Mouse (Mus musculus) forebrain, embryonic 15.5 days (tissue): ENCODE measurements around the gene Erv3. TPM values are rescaled to one million over a fixed set of nuclear protein-coding genes. Genes with fewer than 3 reads are reported as not detected.

Experiments used
- ATAC-seq: fragments of 200-750 bp; cut with Nextera tagmentation; replicated peaks from 2 replicates; pipeline ENCODE4 v1.8.0; 2017; ENCODE audit warnings: mild to moderate bottlenecking, moderate TSS enrichment, moderate library complexity
- H3K27ac ChIP-seq: fragments of 300-500 bp; sonication (generic); replicated peaks from 2 replicates; pipeline ENCODE4 v1.5.1; 2015; ENCODE audit warnings: mild to moderate bottlenecking, inconsistent platforms
- H3K27me3 ChIP-seq: fragments of 300-500 bp; sonication (generic); 2 replicates; pipeline ENCODE4 v1.6.1; 2015; ENCODE audit warnings: inconsistent platforms
- H3K36me3 ChIP-seq: fragments of 300-500 bp; sonication (generic); 2 replicates; pipeline ENCODE4 v1.6.1; 2015; ENCODE audit warnings: mild to moderate bottlenecking, inconsistent platforms
- H3K4me1 ChIP-seq: fragments of 300-500 bp; sonication (generic); 2 replicates; pipeline ENCODE4 v1.6.1; 2015; ENCODE audit warnings: inconsistent platforms
- H3K4me2 ChIP-seq: fragments of 300-500 bp; sonication (generic); replicated peaks from 2 replicates; pipeline ENCODE4 v1.6.1; 2015; ENCODE audit warnings: mild to moderate bottlenecking, inconsistent platforms
- H3K4me3 ChIP-seq: fragments of 300-500 bp; sonication (generic); 2 replicates; pipeline ENCODE4 v1.5.1; 2015; ENCODE audit warnings: mild to moderate bottlenecking, inconsistent platforms
- H3K9ac ChIP-seq: fragments of 300-500 bp; sonication (generic); replicated peaks from 2 replicates; pipeline ENCODE4 v1.6.1; 2015; ENCODE audit warnings: mild to moderate bottlenecking, inconsistent platforms
- H3K9me3 ChIP-seq: fragments of 300-500 bp; sonication (generic); 2 replicates; pipeline ENCODE4 v1.6.1; 2016; ENCODE audit warnings: inconsistent platforms
- WGBS: fragments of 180-500 bp; shearing (Covaris S2); methylation state at CpG from one replicate; pipeline ENCODE4 v1.1.7; 2015; ENCODE audit warnings: mixed read lengths; 5-methylcytosine and 5-hydroxymethylcytosine counted together
- polyA plus RNA-seq: library from polyadenylated mRNA; unstranded; fragments of >200 nt; fragmentation: Nextera tagmentation; extraction: Ambion mirVana; gene quantifications from 2 replicates; pipeline ENCODE4 v1.2.1, GENCODE M21; 2015

Gene Erv3
- not detected in 2 replicates for polyA plus RNA-seq

DNA sequence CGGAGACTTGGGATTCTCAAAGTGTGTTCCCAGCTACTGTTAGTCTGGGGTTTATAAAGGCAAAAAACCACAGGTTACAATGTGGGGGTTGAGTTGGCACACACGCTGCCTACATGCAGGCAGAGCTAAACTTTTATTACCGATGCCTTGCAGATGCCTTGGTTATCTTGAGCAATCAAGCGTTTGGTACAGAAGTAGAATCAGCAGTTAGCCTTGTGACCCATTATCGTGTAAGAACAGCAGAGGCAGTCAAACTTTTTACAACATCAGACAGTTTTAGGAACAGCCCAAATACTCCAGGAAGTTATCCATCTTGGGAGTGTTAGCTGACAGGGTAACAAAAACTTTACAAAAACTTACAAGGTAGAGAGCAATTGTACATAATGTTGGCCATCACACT, at the start of gene Erv3:
Gene Erv3 (minus strand): TSS at position 27 of the 400 bp plus-strand sequence.
- 94% methylated on average over 5 of the region's 5 CpGs for WGBS
- Histone ChIP-seq H3K9me3 (no peaks in the 10 kb centered on the region), H3K36me3 (no peaks in the 10 kb centered on the region), H3K4me1 (peaks cover 19% of the 10 kb centered on the region), H3K9ac (no peak within 1 kb of the TSS), H3K4me3 (no peak within 1 kb of the TSS), H3K27me3 (no peaks in the 10 kb centered on the region), H3K27ac (no peak within 1 kb of the TSS), H3K4me2 (no peak within 1 kb of the TSS)
- no peak for ATAC-seq

DNA sequence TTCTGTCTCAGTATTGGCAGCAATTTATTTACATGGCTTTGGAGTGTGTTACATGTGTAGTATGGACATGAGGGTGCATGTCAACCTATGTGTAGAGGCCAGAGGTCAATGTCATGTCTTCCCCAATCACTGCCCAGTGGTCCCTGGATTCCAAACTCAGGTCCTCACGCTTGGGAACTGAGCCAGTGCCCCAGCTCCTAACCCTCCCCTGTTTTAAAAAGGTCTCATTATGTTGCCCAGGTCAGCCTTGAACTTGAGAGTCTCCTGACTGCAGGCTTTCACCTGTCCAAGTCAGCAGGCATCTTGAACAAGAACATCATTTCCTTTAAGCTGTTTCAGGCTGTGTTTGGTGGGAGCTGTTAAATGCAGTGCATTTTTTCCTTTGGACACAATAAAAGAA, 49.4 kb upstream of the Erv3 start:
- ATAC-seq: no peak
- Histone ChIP-seq H3K4me2 (peak overlapping the region; percentile 54; the same call in 1 of the 2 replicates), H3K4me3 (no peak overlapping the region), H3K27ac (no peak overlapping the region), H3K4me1 (peaks cover 43% of the 10 kb centered on the region), H3K36me3 (no peaks in the 10 kb centered on the region), H3K27me3 (no peaks in the 10 kb centered on the region), H3K9ac (no peak overlapping the region), H3K9me3 (no peaks in the 10 kb centered on the region)
- 76% methylated on average over 1 of the region's 1 CpGs for WGBS

DNA sequence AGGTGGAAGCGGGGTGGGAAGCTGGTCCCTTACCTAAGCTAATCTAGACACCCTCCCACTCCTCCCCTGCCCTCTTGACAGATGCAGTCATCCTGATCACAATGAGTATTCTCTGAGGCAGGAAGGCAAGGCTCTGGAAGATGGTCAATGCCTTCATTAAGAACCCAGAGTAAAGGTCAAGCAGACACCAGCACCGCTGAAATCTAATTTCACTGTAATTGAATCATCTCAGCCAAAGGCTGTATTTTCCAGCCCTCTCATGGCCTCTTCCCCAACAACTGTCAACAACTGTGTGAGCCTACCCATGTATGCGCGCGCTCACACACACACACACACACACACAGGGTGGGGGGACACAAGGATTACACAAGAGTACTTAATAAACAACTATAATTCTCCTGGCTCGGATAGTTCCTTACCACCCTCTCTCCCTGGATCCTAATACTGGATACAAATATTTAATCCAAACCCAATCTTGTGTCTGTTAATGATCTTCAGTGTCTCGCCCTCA, 48.9 kb upstream of the Erv3 start:
- Histone ChIP-seq H3K9ac (no peak overlapping the region), H3K27ac (no peak overlapping the region), H3K9me3 (no peaks in the 10 kb centered on the region), H3K36me3 (no peaks in the 10 kb centered on the region), H3K4me3 (no peak overlapping the region), H3K4me2 (no peak overlapping the region), H3K27me3 (no peaks in the 10 kb centered on the region), H3K4me1 (peaks cover 38% of the 10 kb centered on the region)
- no peak for ATAC-seq
- WGBS: 93% methylated on average over 7 of the region's 7 CpGs

DNA sequence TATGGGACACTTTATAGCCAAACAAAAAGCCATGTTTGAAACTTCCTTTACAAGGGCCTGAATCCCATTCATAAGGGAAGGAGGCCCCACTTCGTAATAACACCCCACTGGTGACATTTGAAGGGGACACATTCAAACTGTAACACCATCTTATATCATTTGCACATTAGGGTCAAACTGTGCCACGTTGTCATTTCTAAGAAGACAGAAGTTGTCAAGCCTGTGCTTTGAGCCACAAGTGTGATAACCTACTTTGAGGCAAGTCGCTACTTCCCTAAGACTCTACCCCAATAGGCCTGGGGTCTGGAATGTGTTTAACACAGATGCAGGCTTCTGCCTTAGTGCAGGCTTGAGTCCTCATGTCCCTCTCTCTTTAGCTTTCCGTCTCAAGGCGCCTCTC, 47.8 kb upstream of the Erv3 start:
- H3K27me3 ChIP-seq: no peaks in the 10 kb centered on the region
- WGBS: 84% methylated on average over 5 of the region's 5 CpGs
- no peak for ATAC-seq
- no peak overlapping the region for H3K27ac ChIP-seq
- no peak overlapping the region for H3K9ac ChIP-seq
- H3K4me3 ChIP-seq: no peak overlapping the region
- H3K4me1 ChIP-seq: peaks cover 29% of the 10 kb centered on the region
- H3K9me3 ChIP-seq: no peaks in the 10 kb centered on the region
- no peak overlapping the region for H3K4me2 ChIP-seq
- H3K36me3 ChIP-seq: no peaks in the 10 kb centered on the region

DNA sequence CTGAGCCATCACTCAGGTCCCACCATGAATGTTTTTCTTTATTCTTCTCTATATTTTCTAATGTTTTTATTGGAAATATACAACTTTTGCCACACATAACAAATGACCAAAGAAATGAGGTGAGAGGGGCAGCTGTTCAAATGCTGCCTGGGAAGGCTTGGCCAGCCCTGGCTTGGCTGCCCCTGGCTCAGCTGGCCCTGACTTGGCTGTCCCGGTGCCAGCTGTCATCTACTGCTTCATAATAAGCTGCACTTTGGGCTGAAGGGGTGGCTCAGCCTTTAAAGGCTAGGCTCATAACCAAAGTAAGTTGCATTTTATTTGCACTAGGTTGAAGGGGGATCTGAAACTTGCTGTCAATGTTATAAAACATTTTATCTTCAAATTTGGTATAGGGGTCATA, 47.3 kb upstream of the Erv3 start:
- no peak overlapping the region for H3K4me2 ChIP-seq
- no peaks in the 10 kb centered on the region for H3K36me3 ChIP-seq
- H3K27me3 ChIP-seq: no peaks in the 10 kb centered on the region
- 95% methylated on average over 1 of the region's 1 CpGs for WGBS
- no peak overlapping the region for H3K4me3 ChIP-seq
- H3K27ac ChIP-seq: no peak overlapping the region
- H3K4me1 ChIP-seq: peaks cover 25% of the 10 kb centered on the region
- no peaks in the 10 kb centered on the region for H3K9me3 ChIP-seq
- ATAC-seq: no peak
- H3K9ac ChIP-seq: no peak overlapping the region

DNA sequence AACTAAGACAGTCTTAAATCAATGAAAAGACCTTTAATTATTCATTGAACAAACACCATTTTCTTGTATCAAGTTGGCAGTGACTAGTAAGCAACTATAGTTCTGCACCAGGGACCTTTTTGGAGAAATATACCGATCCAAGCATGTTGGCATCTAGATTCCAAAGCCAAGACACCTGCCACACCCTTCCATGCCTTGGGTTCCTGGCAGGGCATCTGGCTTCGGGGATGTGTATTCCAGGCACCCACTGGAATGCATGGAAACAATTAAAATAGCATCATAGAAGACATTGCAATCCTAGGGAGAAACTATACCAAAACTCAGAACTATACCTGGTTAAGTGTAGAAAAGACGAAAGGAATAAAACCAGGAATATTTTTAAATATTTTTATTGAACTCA, 46.7 kb upstream of the Erv3 start:
- Histone ChIP-seq H3K9ac (no peak overlapping the region), H3K4me1 (peaks cover 19% of the 10 kb centered on the region), H3K36me3 (no peaks in the 10 kb centered on the region), H3K27me3 (no peaks in the 10 kb centered on the region), H3K9me3 (no peaks in the 10 kb centered on the region), H3K4me3 (no peak overlapping the region), H3K27ac (no peak overlapping the region), H3K4me2 (no peak overlapping the region)
- WGBS: 83% methylated on average over 3 of the region's 3 CpGs
- ATAC-seq: no peak

DNA sequence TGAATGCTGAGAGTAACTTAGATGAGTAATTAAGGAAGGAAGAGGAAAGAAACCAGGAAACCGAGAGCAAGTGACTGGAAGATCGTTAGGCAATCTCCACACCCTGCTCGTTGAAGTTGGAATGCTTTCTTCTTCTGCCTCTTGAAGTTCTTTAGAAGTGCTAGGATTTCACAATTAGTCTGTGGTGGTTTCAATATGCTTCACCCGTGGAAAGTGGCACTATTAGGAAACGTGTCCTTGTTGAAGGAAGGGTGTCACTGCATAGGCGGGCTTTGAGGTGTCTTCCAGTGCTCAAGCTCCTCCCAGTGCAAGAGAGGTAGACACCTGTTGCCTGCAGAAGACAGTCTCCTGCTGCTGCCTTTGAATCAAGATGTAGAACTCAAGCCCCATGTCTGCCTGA, 46.2 kb upstream of the Erv3 start:
- Histone ChIP-seq H3K4me3 (no peak overlapping the region), H3K36me3 (no peaks in the 10 kb centered on the region), H3K27me3 (no peaks in the 10 kb centered on the region), H3K9me3 (no peaks in the 10 kb centered on the region), H3K9ac (no peak overlapping the region), H3K27ac (no peak overlapping the region), H3K4me2 (no peak overlapping the region), H3K4me1 (peaks cover 14% of the 10 kb centered on the region)
- WGBS: 44% methylated on average over 6 of the region's 6 CpGs
- no peak for ATAC-seq

DNA sequence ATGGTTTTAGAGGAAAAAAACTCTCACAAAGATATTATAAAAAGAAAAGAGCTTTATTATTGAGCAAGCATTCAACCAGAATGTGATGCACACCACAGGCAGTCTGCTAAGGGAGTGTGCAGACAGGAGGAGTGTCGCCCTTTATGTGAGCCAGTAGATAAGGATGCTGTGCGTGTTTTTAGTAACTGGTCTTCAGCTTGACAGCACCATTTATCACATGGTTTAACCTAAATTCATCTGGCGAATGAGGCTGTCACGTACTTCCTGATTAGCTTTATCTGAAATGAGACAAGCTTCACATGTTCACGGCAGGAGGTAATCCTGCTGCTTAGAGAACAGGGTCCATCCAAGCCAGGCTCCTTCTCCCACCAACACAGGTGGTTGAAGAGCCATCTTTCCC, 45.5 kb upstream of the Erv3 start:
- Histone ChIP-seq H3K27me3 (no peaks in the 10 kb centered on the region), H3K36me3 (no peaks in the 10 kb centered on the region), H3K4me1 (peaks cover 7% of the 10 kb centered on the region; the same call in 1 of the 2 replicates), H3K9me3 (no peaks in the 10 kb centered on the region), H3K4me2 (no peak overlapping the region), H3K9ac (no peak overlapping the region), H3K4me3 (no peak overlapping the region), H3K27ac (no peak overlapping the region)
- WGBS: 59% methylated on average over 5 of the region's 5 CpGs
- no peak for ATAC-seq

DNA sequence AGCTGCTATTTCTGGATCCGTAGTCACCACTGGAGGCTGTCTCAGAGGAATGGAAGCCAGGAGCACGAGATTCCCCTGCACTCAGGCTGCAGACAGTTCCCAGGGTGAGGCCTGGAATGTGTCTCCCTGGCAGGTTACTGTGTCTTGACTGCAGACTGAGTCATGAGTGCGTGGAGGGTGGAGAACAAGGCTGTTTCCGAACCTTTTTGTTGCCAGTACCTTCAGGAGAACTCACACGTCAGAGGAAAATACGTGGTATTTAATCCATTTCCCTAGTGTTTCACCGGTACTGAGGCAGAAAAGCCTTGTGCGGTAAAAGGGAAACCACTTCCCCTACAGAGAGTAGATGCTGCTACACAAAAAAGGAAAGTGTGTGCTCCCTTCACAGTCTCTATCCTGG, 43.3 kb upstream of the Erv3 start:
- no peak overlapping the region for H3K4me2 ChIP-seq
- H3K4me1 ChIP-seq: no peaks in the 10 kb centered on the region
- no peak overlapping the region for H3K9ac ChIP-seq
- no peak overlapping the region for H3K27ac ChIP-seq
- H3K36me3 ChIP-seq: no peaks in the 10 kb centered on the region
- H3K27me3 ChIP-seq: no peaks in the 10 kb centered on the region
- no peaks in the 10 kb centered on the region for H3K9me3 ChIP-seq
- 59% methylated on average over 8 of the region's 8 CpGs for WGBS
- ATAC-seq: no peak
- H3K4me3 ChIP-seq: no peak overlapping the region

DNA sequence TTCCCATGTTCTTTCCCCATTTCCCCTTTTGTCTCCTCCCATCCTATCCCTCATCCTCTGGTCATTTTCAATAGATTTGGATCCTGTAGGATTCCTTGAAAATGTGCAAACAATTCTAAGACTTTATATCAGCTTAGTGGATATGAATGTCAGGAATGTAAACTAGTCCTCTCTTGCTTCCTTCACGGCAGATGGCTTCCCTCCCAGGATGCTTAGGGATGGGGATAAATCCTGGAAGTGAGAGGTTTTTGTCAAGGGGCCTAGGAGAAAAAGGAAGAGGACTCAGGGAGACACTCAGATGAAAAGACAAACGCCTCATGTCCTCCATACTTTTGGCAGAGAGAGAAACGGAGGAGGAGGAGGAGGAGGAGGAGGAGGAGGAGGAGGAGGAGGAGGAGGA, 42.9 kb upstream of the Erv3 start:
- Histone ChIP-seq H3K27ac (no peak overlapping the region), H3K9me3 (no peaks in the 10 kb centered on the region), H3K4me3 (no peak overlapping the region), H3K4me1 (no peaks in the 10 kb centered on the region), H3K4me2 (no peak overlapping the region), H3K9ac (no peak overlapping the region), H3K36me3 (no peaks in the 10 kb centered on the region), H3K27me3 (no peaks in the 10 kb centered on the region)
- no peak for ATAC-seq
- WGBS: 49% methylated on average over 2 of the region's 3 CpGs

DNA sequence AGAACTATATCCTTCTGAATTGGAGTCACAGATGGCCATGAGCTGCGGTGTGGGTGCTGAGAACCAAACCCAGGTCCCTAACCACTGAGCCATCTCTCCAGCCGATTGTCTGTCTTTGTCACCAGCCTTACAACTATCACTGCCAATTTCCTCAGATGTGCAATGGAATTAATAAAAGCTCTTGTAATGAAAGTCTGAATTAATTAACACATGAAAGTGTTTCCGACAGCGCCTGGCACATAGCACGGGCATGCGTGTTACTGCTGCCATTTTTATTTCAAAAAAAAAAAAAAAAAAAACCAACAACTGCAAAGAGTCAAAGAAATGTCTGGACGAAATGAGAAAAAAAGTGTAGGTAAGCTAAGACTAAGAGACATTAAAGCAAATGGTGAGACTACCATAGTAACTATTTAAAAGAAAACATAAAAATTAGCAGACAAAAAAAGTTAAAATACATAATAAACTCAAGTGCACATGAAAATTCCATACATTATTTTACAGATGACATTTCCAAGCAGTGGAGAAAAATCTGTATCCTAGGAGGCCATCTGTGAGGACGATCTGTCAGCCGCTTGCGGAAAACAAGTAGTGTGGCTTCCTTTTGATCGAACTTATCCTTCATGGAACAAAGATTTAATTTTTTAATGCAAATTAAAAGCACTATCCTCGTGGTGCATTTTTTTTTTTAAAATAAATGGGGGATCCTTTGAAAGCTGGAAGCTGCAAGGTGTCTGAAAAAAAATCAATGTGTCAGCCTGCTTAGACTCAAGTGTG, 38.0 kb upstream of the Erv3 start:
- WGBS: 70% methylated on average over 12 of the region's 12 CpGs
- peaks cover 5% of the 10 kb centered on the region for H3K4me1 ChIP-seq
- no peak for ATAC-seq
- no peak overlapping the region for H3K4me3 ChIP-seq
- no peak overlapping the region for H3K4me2 ChIP-seq
- no peak overlapping the region for H3K9ac ChIP-seq
- H3K9me3 ChIP-seq: no peaks in the 10 kb centered on the region
- H3K27ac ChIP-seq: peak overlapping the region; percentile 85
- H3K27me3 ChIP-seq: no peaks in the 10 kb centered on the region
- H3K36me3 ChIP-seq: no peaks in the 10 kb centered on the region

DNA sequence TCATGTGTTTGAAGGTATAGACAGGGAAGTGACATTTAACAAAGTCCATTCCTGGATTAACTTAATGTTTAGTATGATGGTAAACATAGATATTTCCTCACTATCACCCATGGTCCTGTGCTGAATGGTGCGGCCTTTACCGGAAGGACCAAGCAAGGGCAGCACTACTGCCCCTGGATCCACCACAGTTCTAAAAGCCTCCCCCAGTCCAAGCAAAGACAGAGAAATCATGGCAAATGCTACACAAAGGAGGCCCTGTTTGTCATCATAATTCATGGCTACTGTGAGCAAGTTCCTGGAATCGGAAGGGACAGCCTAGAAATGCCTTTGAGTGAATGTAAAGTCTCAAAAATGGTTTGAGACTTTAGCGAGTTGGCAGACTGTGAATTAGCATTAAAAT, 36.5 kb upstream of the Erv3 start:
- no peak overlapping the region for H3K4me3 ChIP-seq
- H3K9ac ChIP-seq: no peak overlapping the region
- H3K27ac ChIP-seq: no peak overlapping the region
- H3K4me2 ChIP-seq: no peak overlapping the region
- no peak for ATAC-seq
- WGBS: 87% methylated on average over 4 of the region's 4 CpGs
- no peaks in the 10 kb centered on the region for H3K27me3 ChIP-seq
- H3K9me3 ChIP-seq: no peaks in the 10 kb centered on the region
- H3K4me1 ChIP-seq: peaks cover 10% of the 10 kb centered on the region
- no peaks in the 10 kb centered on the region for H3K36me3 ChIP-seq

DNA sequence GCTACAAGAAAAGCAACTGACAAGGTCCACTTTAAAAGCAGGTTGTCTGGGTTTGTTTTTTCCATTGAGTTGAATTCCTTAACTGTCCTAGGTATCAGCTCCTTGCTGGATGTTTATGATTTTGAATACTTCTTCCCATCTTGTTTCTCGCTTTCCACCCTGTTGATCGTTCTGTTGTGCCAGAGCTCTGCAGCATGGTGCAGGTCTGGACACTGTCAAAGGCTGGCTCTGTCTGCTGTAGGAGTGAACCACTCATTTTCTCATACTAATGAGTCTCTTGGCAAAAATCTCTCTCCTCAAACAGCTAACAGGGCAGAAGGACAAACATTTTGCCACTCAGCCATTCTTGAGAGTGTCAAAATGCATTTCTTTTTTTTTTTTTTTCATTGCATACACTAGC, 35.6 kb upstream of the Erv3 start:
- Histone ChIP-seq H3K9me3 (no peaks in the 10 kb centered on the region), H3K36me3 (no peaks in the 10 kb centered on the region), H3K4me3 (no peak overlapping the region), H3K27me3 (no peaks in the 10 kb centered on the region), H3K4me2 (no peak overlapping the region), H3K4me1 (peaks cover 13% of the 10 kb centered on the region), H3K27ac (no peak overlapping the region), H3K9ac (no peak overlapping the region)
- 76% methylated on average over 2 of the region's 2 CpGs for WGBS
- ATAC-seq: no peak
